Mouse (Mus musculus): Measurements from ENCODE around the gene C1qtnf7. TPM values are rescaled to one million over a fixed set of nuclear protein-coding genes. Genes with fewer than 3 reads are reported as not detected.

Gene C1qtnf7
- 1.0 and 1.6 TPM in 2 replicates for polyA plus RNA-seq (2015; fragmentation: Nextera tagmentation; extraction: Ambion mirVana)

DNA sequence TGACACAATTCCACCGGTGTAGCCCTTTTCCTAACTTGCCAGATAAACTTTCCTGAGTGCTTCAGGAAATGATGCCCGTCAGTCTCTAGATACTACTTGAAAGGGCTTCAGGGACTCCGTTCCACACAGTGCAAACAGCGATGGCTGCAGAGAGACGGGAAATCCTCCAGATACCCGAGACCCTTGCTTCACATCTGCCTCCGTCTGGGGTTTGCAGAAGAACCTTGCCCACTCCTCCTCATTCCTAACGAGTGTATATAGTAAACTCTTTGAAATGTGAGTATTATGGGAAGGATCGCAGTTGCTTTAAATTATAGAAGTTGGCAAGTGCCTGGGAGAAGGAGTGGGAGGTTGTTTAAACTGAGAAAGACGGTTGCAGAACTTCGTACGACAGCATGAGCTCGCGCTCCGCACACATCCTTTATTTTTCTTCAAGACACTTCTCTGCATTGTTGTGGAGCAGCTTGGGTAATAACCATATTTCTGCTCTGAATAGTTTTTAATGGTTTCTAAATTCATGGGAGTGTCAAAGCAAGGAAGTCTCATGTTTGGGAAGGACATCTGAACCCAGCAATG, at the start of gene C1qtnf7:
C1qtnf7 (plus strand) TSS at position 138 of the 576 bp plus-strand sequence.
- Histone ChIP-seq H3K36me3 (no peaks in the 10 kb centered on the region), H3K4me1 (replicated peaks) (no peaks in the 10 kb centered on the region), H3K9ac (no peak within 1 kb of the TSS), H3K9me3 (no peaks in the 10 kb centered on the region), H3K4me2 (no peak within 1 kb of the TSS), H3K27me3 (no peaks in the 10 kb centered on the region), H3K4me3 (no peak within 1 kb of the TSS), H3K27ac (replicated peaks) (no peak within 1 kb of the TSS)
- ATAC-seq (ENCODE audit: low FRiP score, low read depth), result no peak
- WGBS, result 84% methylated on average over 15 of the region's 15 CpGs

- Histone ChIP-seq H3K4me2 (no peak overlapping the region), H3K9me3 (no peaks in the 10 kb centered on the region), H3K27ac (replicated peaks) (no peak overlapping the region), H3K27me3 (no peaks in the 10 kb centered on the region), H3K4me3 (no peak overlapping the region), H3K9ac (no peak overlapping the region), H3K36me3 (no peaks in the 10 kb centered on the region), H3K4me1 (replicated peaks) (no peaks in the 10 kb centered on the region)
- ATAC-seq (ENCODE audit: low FRiP score, low read depth), result no peak
- WGBS, result 97% methylated on average over 2 of the region's 2 CpGs
These were observed 48.6 kb upstream of the C1qtnf7 start for GRCm38 (mm10) chr5:43466762-43467161.

DNA sequence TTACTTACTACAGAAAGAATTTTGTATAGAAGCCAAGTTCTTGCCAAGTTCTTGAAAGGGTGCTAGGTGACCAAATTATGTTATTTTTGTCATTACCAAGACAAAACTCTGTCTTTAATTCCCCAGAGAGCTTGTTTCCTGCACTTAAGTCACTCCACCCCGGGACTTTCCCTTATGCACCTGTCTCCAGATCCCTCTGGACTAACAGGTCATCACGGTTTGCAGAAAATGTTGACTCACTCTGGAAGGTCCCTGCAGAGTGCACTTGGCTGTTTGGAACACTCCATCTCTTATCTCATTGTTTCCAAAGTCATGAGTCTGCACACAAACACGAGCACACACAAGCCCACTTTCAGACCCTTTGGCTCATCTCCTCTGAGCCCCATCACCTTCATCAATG, 48.1 kb upstream of the C1qtnf7 start:
- Histone ChIP-seq H3K4me2 (no peak overlapping the region), H3K27me3 (no peaks in the 10 kb centered on the region), H3K27ac (replicated peaks) (no peak overlapping the region), H3K36me3 (no peaks in the 10 kb centered on the region), H3K9ac (no peak overlapping the region), H3K4me3 (no peak overlapping the region), H3K4me1 (replicated peaks) (no peaks in the 10 kb centered on the region), H3K9me3 (no peaks in the 10 kb centered on the region)
- WGBS, result 78% methylated on average over 3 of the region's 3 CpGs
- no peak for ATAC-seq (ENCODE audit: low FRiP score, low read depth)

- 74% methylated on average over 10 of the region's 10 CpGs for WGBS
- no peak for ATAC-seq (ENCODE audit: low FRiP score, low read depth)
These were observed 46.4 kb upstream of the C1qtnf7 start for GRCm38 (mm10) chr5:43468937-43469336.

GRCm38 (mm10) chr5:43477953-43478352, 37.4 kb upstream of the C1qtnf7 start:
- Histone ChIP-seq H3K27me3 (no peaks in the 10 kb centered on the region), H3K27ac (replicated peaks) (no peak overlapping the region), H3K9me3 (no peaks in the 10 kb centered on the region), H3K4me1 (replicated peaks) (no peaks in the 10 kb centered on the region), H3K4me2 (no peak overlapping the region), H3K4me3 (no peak overlapping the region), H3K9ac (no peak overlapping the region), H3K36me3 (no peaks in the 10 kb centered on the region)
- no peak for ATAC-seq (ENCODE audit: low FRiP score, low read depth)
- 73% methylated on average over 5 of the region's 5 CpGs for WGBS

More at GRCm38 (mm10) chr5:43468937-43469336, 46.4 kb upstream of the C1qtnf7 start:
- H3K4me3 ChIP-seq, result no peak overlapping the region
- no peak overlapping the region for H3K27ac ChIP-seq (replicated peaks)
- H3K4me1 ChIP-seq (replicated peaks), result no peaks in the 10 kb centered on the region
- H3K9ac ChIP-seq, result no peak overlapping the region
- H3K9me3 ChIP-seq, result no peaks in the 10 kb centered on the region
- H3K36me3 ChIP-seq, result no peaks in the 10 kb centered on the region
- no peaks in the 10 kb centered on the region for H3K27me3 ChIP-seq
- no peak overlapping the region for H3K4me2 ChIP-seq

- no peaks in the 10 kb centered on the region for H3K9me3 ChIP-seq
- H3K9ac ChIP-seq, result no peak overlapping the region
- H3K27ac ChIP-seq (replicated peaks), result no peak overlapping the region
- no peaks in the 10 kb centered on the region for H3K4me1 ChIP-seq (replicated peaks)
- H3K4me2 ChIP-seq, result no peak overlapping the region
- no peaks in the 10 kb centered on the region for H3K36me3 ChIP-seq
- H3K4me3 ChIP-seq, result no peak overlapping the region
- ATAC-seq (ENCODE audit: low FRiP score, low read depth), result no peak
- H3K27me3 ChIP-seq, result no peaks in the 10 kb centered on the region
- 60% methylated on average over 3 of the region's 3 CpGs for WGBS
These were observed 35.3 kb upstream of the C1qtnf7 start for GRCm38 (mm10) chr5:43480046-43480445.

- no peak for ATAC-seq (ENCODE audit: low FRiP score, low read depth)
- Histone ChIP-seq H3K36me3 (no peaks in the 10 kb centered on the region), H3K9me3 (no peaks in the 10 kb centered on the region), H3K9ac (no peak overlapping the region), H3K27ac (replicated peaks) (no peak overlapping the region), H3K4me3 (no peak overlapping the region), H3K4me2 (no peak overlapping the region), H3K4me1 (replicated peaks) (no peaks in the 10 kb centered on the region), H3K27me3 (no peaks in the 10 kb centered on the region)
- 66% methylated on average over 2 of the region's 2 CpGs for WGBS
These were observed 34.6 kb upstream of the C1qtnf7 start for GRCm38 (mm10) chr5:43480786-43481185.

DNA sequence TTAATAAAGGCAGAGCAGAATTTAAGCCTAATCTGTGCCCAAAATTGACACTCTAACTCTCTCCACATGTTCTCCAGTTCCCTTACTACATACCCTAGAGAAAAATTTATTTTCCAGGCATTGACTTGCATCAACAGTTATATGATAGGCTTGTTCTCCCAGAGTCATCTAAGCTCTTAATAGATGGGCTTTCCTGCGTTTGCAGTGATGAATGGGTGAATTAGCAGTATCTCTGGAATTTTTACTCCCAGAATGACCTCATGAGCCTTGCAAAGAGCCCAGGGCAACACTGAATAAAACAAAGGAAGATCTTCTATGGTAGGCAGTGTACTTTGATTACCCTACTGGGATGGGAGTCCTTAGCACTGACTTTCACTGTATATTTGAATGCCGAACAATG, 33.5 kb upstream of the C1qtnf7 start:
- H3K4me3 ChIP-seq, result no peak overlapping the region
- H3K4me2 ChIP-seq, result no peak overlapping the region
- no peaks in the 10 kb centered on the region for H3K9me3 ChIP-seq
- H3K27me3 ChIP-seq, result no peaks in the 10 kb centered on the region
- no peak overlapping the region for H3K9ac ChIP-seq
- H3K36me3 ChIP-seq, result no peaks in the 10 kb centered on the region
- H3K27ac ChIP-seq (replicated peaks), result no peak overlapping the region
- ATAC-seq (ENCODE audit: low FRiP score, low read depth), result no peak
- WGBS, result 66% methylated on average over 2 of the region's 2 CpGs
- H3K4me1 ChIP-seq (replicated peaks), result no peaks in the 10 kb centered on the region

DNA sequence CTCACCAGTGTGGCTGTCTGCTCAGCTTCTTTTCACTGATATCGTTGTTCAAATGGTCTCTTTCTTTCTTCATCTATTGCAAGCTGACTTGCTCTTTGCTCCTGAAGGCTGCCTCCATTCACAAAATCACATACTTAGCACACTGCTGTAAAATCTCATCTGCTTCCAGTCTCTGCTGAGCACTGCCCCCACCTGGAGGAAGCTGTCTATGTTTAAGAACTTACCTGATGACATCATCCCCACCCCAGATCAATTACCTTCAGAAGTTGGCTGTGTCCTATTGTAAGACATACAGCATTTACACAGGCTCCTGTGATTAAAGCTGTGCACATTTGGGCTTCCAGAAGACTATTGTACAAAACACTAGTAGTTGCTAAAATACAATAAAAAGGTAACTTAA, 13.5 kb upstream of the C1qtnf7 start:
- Histone ChIP-seq H3K27ac (replicated peaks) (no peak overlapping the region), H3K4me1 (replicated peaks) (no peaks in the 10 kb centered on the region), H3K4me2 (no peak overlapping the region), H3K27me3 (no peaks in the 10 kb centered on the region), H3K36me3 (no peaks in the 10 kb centered on the region), H3K9ac (no peak overlapping the region), H3K4me3 (no peak overlapping the region), H3K9me3 (no peaks in the 10 kb centered on the region)
- no peak for ATAC-seq (ENCODE audit: low FRiP score, low read depth)
- 83% methylated on average over 1 of the region's 1 CpGs for WGBS

- WGBS, result 67% methylated on average over 2 of the region's 2 CpGs
- H3K4me2 ChIP-seq, result no peak overlapping the region
These were observed 11.0 kb upstream of the C1qtnf7 start for GRCm38 (mm10) chr5:43504243-43504786.

GRCm38 (mm10) chr5:43508470-43508869, 6.9 kb upstream of the C1qtnf7 start:
- Histone ChIP-seq H3K9ac (no peak overlapping the region), H3K4me1 (replicated peaks) (no peaks in the 10 kb centered on the region), H3K9me3 (no peaks in the 10 kb centered on the region), H3K36me3 (no peaks in the 10 kb centered on the region), H3K4me2 (no peak overlapping the region), H3K4me3 (no peak overlapping the region), H3K27ac (replicated peaks) (no peak overlapping the region), H3K27me3 (no peaks in the 10 kb centered on the region)
- WGBS, result 72% methylated on average over 2 of the region's 2 CpGs
- no peak for ATAC-seq (ENCODE audit: low FRiP score, low read depth)

More at GRCm38 (mm10) chr5:43504243-43504786, 11.0 kb upstream of the C1qtnf7 start:
- Histone ChIP-seq H3K27me3 (no peaks in the 10 kb centered on the region), H3K9me3 (no peaks in the 10 kb centered on the region), H3K36me3 (no peaks in the 10 kb centered on the region), H3K4me3 (no peak overlapping the region), H3K27ac (replicated peaks) (no peak overlapping the region), H3K9ac (no peak overlapping the region), H3K4me1 (replicated peaks) (no peaks in the 10 kb centered on the region)
- no peak for ATAC-seq (ENCODE audit: low FRiP score, low read depth)

DNA sequence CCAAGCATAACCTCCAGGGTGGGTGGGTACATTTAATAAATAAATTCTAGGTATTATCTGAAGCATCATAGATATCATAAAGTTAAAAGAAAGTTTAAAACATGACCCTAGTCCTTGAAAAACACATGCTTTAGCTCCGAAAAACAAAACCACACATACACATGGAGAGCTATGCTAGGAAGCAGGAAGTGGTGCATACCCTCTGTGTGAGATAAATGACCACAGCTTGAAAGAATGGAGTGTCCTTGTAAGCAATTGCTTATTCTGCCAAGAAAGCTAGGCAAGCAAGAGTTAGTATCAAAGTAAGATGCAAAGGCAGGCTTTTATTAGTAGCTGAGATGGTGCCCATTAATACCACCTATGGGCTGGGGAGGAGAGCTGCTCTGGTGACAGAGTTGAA, 6.4 kb upstream of the C1qtnf7 start:
- Histone ChIP-seq H3K27me3 (no peaks in the 10 kb centered on the region), H3K4me2 (no peak overlapping the region), H3K9me3 (no peaks in the 10 kb centered on the region), H3K27ac (replicated peaks) (no peak overlapping the region), H3K9ac (no peak overlapping the region), H3K4me1 (replicated peaks) (no peaks in the 10 kb centered on the region), H3K36me3 (no peaks in the 10 kb centered on the region), H3K4me3 (no peak overlapping the region)
- no peak for ATAC-seq (ENCODE audit: low FRiP score, low read depth)
- 83% methylated on average over 1 of the region's 1 CpGs for WGBS

- H3K4me2 ChIP-seq, result no peak overlapping the region
- no peaks in the 10 kb centered on the region for H3K27me3 ChIP-seq
- H3K36me3 ChIP-seq, result no peaks in the 10 kb centered on the region
- no peaks in the 10 kb centered on the region for H3K9me3 ChIP-seq
- 86% methylated on average over 2 of the region's 2 CpGs for WGBS
- no peaks in the 10 kb centered on the region for H3K4me1 ChIP-seq (replicated peaks)
- no peak overlapping the region for H3K27ac ChIP-seq (replicated peaks)
- no peak for ATAC-seq (ENCODE audit: low FRiP score, low read depth)
- H3K4me3 ChIP-seq, result no peak overlapping the region
- H3K9ac ChIP-seq, result no peak overlapping the region
These were observed 4.2 kb upstream of the C1qtnf7 start for GRCm38 (mm10) chr5:43511126-43511525.
